Mouse (Mus musculus): Measurements from ENCODE around the gene Klhdc10.

DNA sequence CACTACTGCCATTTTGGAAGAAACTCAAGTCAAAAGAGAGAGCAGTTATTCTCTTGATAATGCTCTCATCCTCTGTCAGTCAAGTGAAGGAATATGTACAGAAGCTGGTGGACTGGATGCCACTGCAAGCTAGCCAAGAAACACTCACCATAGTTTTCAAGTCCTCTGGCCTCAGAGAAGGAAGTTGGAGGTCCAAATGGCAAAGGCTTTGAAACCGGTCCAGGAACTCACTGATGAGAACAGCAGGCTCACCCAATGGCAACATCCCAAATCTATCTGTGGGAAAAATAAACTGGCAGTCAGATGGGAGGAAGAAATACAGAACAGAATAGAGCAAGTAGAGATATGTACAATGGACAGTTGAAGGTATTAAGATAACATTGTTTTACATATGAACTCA is 25.9 kb upstream of the Klhdc10 start:
- TF ChIP-seq CTCF (conservative IDR thresholded peaks at IDR 0.05; ENCODE audit: low read length), result no peak
- TF ChIP-seq POU5F1 (IDR thresholded peaks at IDR 0.05; ENCODE audit: borderline replicate concordance, low read length), result no peak

Measured in E14TG2a.4 (cell line).